Mouse (Mus musculus) forebrain, embryonic 12.5 days (tissue): ENCODE data around the gene Oat. TPM values are rescaled to one million over a fixed set of nuclear protein-coding genes. Genes with fewer than 3 reads are reported as not detected.

Experiments
- ATAC-seq: fragments of 200-750 bp; cut with Nextera tagmentation; 2 replicates; pipeline ENCODE4 v1.8.0; 2017; ENCODE audit warnings: moderate TSS enrichment; ENCODE audit not compliant: low FRiP score
- H3K27ac ChIP-seq: fragments of 300-500 bp; sonication (generic); 2 replicates; pipeline ENCODE4 v1.5.1; 2016; ENCODE audit warnings: mild to moderate bottlenecking
- H3K27me3 ChIP-seq: fragments of 300-500 bp; sonication (generic); 2 replicates; pipeline ENCODE4 v1.6.1; 2016; ENCODE audit warnings: mild to moderate bottlenecking
- H3K36me3 ChIP-seq: fragments of 300-500 bp; sonication (generic); replicated peaks from 2 replicates; pipeline ENCODE4 v1.6.1; 2016; ENCODE audit warnings: mild to moderate bottlenecking
- H3K4me1 ChIP-seq: fragments of 300-500 bp; sonication (generic); 2 replicates; pipeline ENCODE4 v1.6.1; 2016
- H3K4me2 ChIP-seq: fragments of 300-500 bp; sonication (generic); 2 replicates; pipeline ENCODE4 v1.6.1; 2016; ENCODE audit warnings: mild to moderate bottlenecking, moderate library complexity
- H3K4me3 ChIP-seq: fragments of 300-500 bp; sonication (generic); replicated peaks from 2 replicates; pipeline ENCODE4 v1.5.1; 2016; ENCODE audit warnings: mild to moderate bottlenecking
- H3K9ac ChIP-seq: fragments of 300-500 bp; sonication (generic); 2 replicates; pipeline ENCODE4 v1.6.1; 2016; ENCODE audit warnings: mild to moderate bottlenecking
- H3K9me3 ChIP-seq: fragments of 300-500 bp; sonication (generic); 2 replicates; pipeline ENCODE4 v1.6.1; 2016
- WGBS: fragments of 180-500 bp; shearing (Covaris S2); methylation state at CpG from one replicate; pipeline ENCODE4 v1.1.7; 2016; 5-methylcytosine and 5-hydroxymethylcytosine counted together
- polyA plus RNA-seq: library from polyadenylated mRNA; unstranded; fragments of >200 nt; fragmentation: Nextera tagmentation; extraction: Ambion mirVana; gene quantifications from 2 replicates; pipeline ENCODE4 v1.2.1, GENCODE M21; 2016

Gene Oat
- polyA plus RNA-seq, 1 experiment from 2014 or later: 112 TPM

GRCm38 (mm10) chr7:132509110-132509509 lies 67.1 kb downstream of the Oat start:
- no peak overlapping the region for H3K9ac ChIP-seq
- no peak overlapping the region for H3K4me2 ChIP-seq
- H3K27me3 ChIP-seq: no peaks in the 10 kb centered on the region
- H3K36me3 ChIP-seq: no peaks in the 10 kb centered on the region
- H3K27ac ChIP-seq: no peak overlapping the region
- no peak for ATAC-seq
- 70% methylated on average over 2 of the region's 2 CpGs for WGBS
- no peaks in the 10 kb centered on the region for H3K4me1 ChIP-seq
- no peak overlapping the region for H3K4me3 ChIP-seq
- no peaks in the 10 kb centered on the region for H3K9me3 ChIP-seq

Other genes starting within 250 kb of the Oat start
- 0.21 and 0.72 TPM in 2 replicates for gene Nkx1-2, start 23.2 kb upstream of the Oat start, polyA plus RNA-seq
- 10.9 and 12.1 TPM in 2 replicates for gene Lhpp, start 34.2 kb upstream of the Oat start, polyA plus RNA-seq
- 41.7 and 47.7 TPM in 2 replicates for gene Fam53b, start 237.5 kb upstream of the Oat start, polyA plus RNA-seq